Mouse (Mus musculus) liver, postnatal 0 days (tissue): ENCODE results near the gene Pax6. TPM values are rescaled to one million over a fixed set of nuclear protein-coding genes. Genes with fewer than 3 reads are reported as not detected.

Experiments
- ATAC-seq: fragments of 200-750 bp; cut with Nextera tagmentation; 2 replicates; pipeline ENCODE4 v1.8.0; 2017; ENCODE audit warnings: mild to moderate bottlenecking, moderate library complexity
- DNase-seq: peaks from one replicate; pipeline ENCODE4 v3.0.0-alpha.2; 2016
- H3K27ac ChIP-seq: fragments of 300-500 bp; sonication (generic); 2 replicates; pipeline ENCODE4 v1.5.1; 2014; ENCODE audit warnings: antibody characterized with exemption, moderate library complexity, mild to moderate bottlenecking, low read depth
- H3K27me3 ChIP-seq: fragments of 300-500 bp; sonication (generic); 2 replicates; pipeline ENCODE4 v1.6.1; 2014; ENCODE audit warnings: low read length, control low read depth, mixed read lengths; ENCODE audit not compliant: insufficient read depth
- H3K36me3 ChIP-seq: fragments of 300-500 bp; sonication (generic); replicated peaks from 2 replicates; pipeline ENCODE4 v1.6.1; 2014; ENCODE audit warnings: mild to moderate bottlenecking, control low read depth, low read length, moderate library complexity, mixed read lengths; ENCODE audit not compliant: insufficient read depth
- H3K4me1 ChIP-seq: fragments of 300-500 bp; sonication (generic); 2 replicates; pipeline ENCODE4 v1.6.1; 2014; ENCODE audit warnings: antibody characterized with exemption, mild to moderate bottlenecking, control low read depth; ENCODE audit not compliant: insufficient read depth
- H3K4me2 ChIP-seq: fragments of 300-500 bp; sonication (generic); 2 replicates; pipeline ENCODE4 v1.6.1; 2014; ENCODE audit warnings: low read depth, mild to moderate bottlenecking, low read length, moderate library complexity, mixed read lengths
- H3K4me3 ChIP-seq: fragments of 300-500 bp; sonication (generic); 2 replicates; pipeline ENCODE4 v1.5.1; 2014; ENCODE audit warnings: low read depth, low read length
- H3K9ac ChIP-seq: fragments of 300-500 bp; sonication (generic); replicated peaks from 2 replicates; pipeline ENCODE4 v1.6.1; 2014; ENCODE audit warnings: mild to moderate bottlenecking, moderate library complexity
- H3K9me3 ChIP-seq: fragments of 300-500 bp; sonication (generic); 2 replicates; pipeline ENCODE4 v1.6.1; 2016; ENCODE audit warnings: mild to moderate bottlenecking, control low read depth, low read length, mixed read lengths
- CTCF ChIP-seq: sonication (generic); IDR thresholded peaks from 2 replicates; pipeline ENCODE4 v1.5.1; 2016; ENCODE audit warnings: antibody characterized with exemption, low read depth
- EP300 ChIP-seq: IDR thresholded peaks from 2 replicates; pipeline ENCODE4 v1.6.1; 2016; ENCODE audit warnings: antibody characterized with exemption, low read depth, mild to moderate bottlenecking
- WGBS: fragments of 180-500 bp; shearing (Covaris S2); extraction: QIAGEN DNeasy Blood & Tissue Kit; methylation state at CpG from one replicate; pipeline ENCODE4 v1.1.7; 2014; ENCODE audit not compliant: insufficient replicate concordance; 5-methylcytosine and 5-hydroxymethylcytosine counted together
- polyA plus RNA-seq: library from polyadenylated mRNA; unstranded; fragments of >200 nt; fragmentation: Nextera tagmentation; extraction: Ambion mirVana; gene quantifications from 2 replicates; pipeline ENCODE4 v1.2.1, GENCODE M21; 2015

Gene Pax6
- polyA plus RNA-seq, 1 experiment from 2014 or later: not detected

DNA sequence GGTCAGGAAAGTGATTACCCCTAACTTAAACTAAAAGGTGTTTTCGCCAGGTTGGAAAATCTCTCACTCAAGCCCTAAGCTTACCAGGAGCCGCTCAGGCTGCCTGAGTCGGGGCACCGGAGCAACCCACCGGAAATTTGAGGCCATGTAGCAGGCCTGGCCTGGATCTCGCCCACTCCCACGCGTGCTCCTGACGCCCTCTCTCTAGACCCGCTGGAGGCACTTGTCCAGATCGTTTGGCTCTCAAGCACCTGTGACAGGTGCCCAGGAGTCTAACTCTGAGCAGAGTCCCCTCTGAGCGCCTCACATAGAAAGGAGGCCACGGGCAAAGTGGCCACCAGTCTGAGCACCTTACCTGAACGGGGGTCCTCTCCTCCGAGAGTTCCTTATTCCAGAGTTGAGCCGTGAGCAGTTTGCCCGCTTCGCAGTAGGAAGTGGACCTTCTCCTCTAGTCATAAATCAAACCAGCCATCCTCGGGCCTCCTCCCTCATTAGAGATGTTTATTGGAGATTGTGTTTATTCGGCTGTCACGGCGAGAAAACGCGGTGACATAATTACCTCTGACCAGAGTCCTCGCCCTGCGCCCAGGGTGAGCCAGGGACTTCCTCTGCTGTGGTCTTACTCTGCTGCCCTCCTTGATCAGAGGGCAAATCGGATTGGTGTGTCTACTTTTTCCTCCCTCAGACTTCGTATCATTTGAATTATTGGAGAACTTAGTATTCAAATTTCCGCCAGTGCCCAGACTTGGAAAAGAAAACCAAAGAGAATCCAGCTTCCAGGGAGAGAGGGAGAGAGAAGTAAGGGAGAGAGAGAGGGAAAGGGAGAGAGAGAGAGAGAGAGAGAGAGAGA lies 1.4 kb downstream of the Pax6 start:
- Histone ChIP-seq H3K4me3 (no peak overlapping the region), H3K9me3 (no peaks in the 10 kb centered on the region), H3K4me2 (no peak overlapping the region), H3K4me1 (peaks cover 22% of the 10 kb centered on the region), H3K36me3 (no peaks in the 10 kb centered on the region), H3K9ac (no peak overlapping the region), H3K27ac (no peak overlapping the region), H3K27me3 (peaks cover 99% of the 10 kb centered on the region)
- ATAC-seq: no peak
- TF ChIP-seq CTCF: no peak
- no peak for TF ChIP-seq EP300
- no peak for DNase-seq
- 2% methylated on average over 29 of the region's 29 CpGs for WGBS

- no peak overlapping the region for H3K4me2 ChIP-seq
- WGBS: 2% methylated on average over 6 of the region's 6 CpGs
- H3K27ac ChIP-seq: no peak overlapping the region
- no peaks in the 10 kb centered on the region for H3K36me3 ChIP-seq
- DNase-seq (no peak), ATAC-seq (no peak)
- H3K9me3 ChIP-seq: no peaks in the 10 kb centered on the region
- H3K4me1 ChIP-seq: peaks cover 22% of the 10 kb centered on the region
- H3K27me3 ChIP-seq: peaks cover 99% of the 10 kb centered on the region
- TF ChIP-seq EP300 (no peak), CTCF (no peak)
- H3K9ac ChIP-seq: no peak overlapping the region
- no peak overlapping the region for H3K4me3 ChIP-seq
These were observed 2.0 kb downstream of the Pax6 start for GRCm38 (mm10) chr2:105670731-105671095.

GRCm38 (mm10) chr2:105671116-105671797 lies 2.6 kb downstream of the Pax6 start:
- 3% methylated on average over 9 of the region's 9 CpGs for WGBS
- ATAC-seq (no peak), DNase-seq (no peak)
- Histone ChIP-seq H3K27me3 (peaks cover 100% of the 10 kb centered on the region), H3K4me1 (peaks cover 27% of the 10 kb centered on the region), H3K4me3 (no peak overlapping the region), H3K4me2 (no peak overlapping the region), H3K9ac (no peak overlapping the region), H3K9me3 (no peaks in the 10 kb centered on the region), H3K36me3 (no peaks in the 10 kb centered on the region), H3K27ac (no peak overlapping the region)
- TF ChIP-seq CTCF (no peak), EP300 (no peak)

- TF ChIP-seq CTCF: peak; percentile 33
- no peak for TF ChIP-seq EP300
- peak overlapping the region; percentile 29; the same call in 1 of the 2 replicates for H3K4me2 ChIP-seq
- no peak for DNase-seq
These were observed 3.3 kb downstream of the Pax6 start for GRCm38 (mm10) chr2:105671798-105672595.

GRCm38 (mm10) chr2:105672596-105672960 lies 3.9 kb downstream of the Pax6 start:
- DNase-seq (no peak), ATAC-seq (no peak)
- Histone ChIP-seq H3K4me2 (peak overlapping the region; percentile 29; the same call in 1 of the 2 replicates), H3K27ac (no peak overlapping the region), H3K4me1 (peaks cover 26% of the 10 kb centered on the region), H3K9me3 (no peaks in the 10 kb centered on the region), H3K4me3 (0 out of 2 replicates have a peak overlapping the region, but pooled peaks have one; percentile 13), H3K36me3 (no peaks in the 10 kb centered on the region), H3K9ac (no peak overlapping the region), H3K27me3 (peaks cover 100% of the 10 kb centered on the region)
- no peak for TF ChIP-seq EP300
- no peak for TF ChIP-seq CTCF
- 3% methylated on average over 16 of the region's 16 CpGs for WGBS

More at GRCm38 (mm10) chr2:105671798-105672595, 3.3 kb downstream of the Pax6 start:
- Histone ChIP-seq H3K4me1 (peaks cover 26% of the 10 kb centered on the region), H3K9ac (no peak overlapping the region), H3K27me3 (peaks cover 100% of the 10 kb centered on the region), H3K4me3 (0 out of 2 replicates have a peak overlapping the region, but pooled peaks have one; percentile 13), H3K36me3 (no peaks in the 10 kb centered on the region), H3K27ac (no peak overlapping the region), H3K9me3 (no peaks in the 10 kb centered on the region)
- no peak for ATAC-seq
- 2% methylated on average over 25 of the region's 25 CpGs for whole genome bisulfite sequencing
